Mouse (Mus musculus) embryonic facial prominence, embryonic 15.5 days (tissue): ENCODE data around the gene Pcsk5. TPM values are rescaled to one million over a fixed set of nuclear protein-coding genes. Genes with fewer than 3 reads are reported as not detected.

ENCODE experiments used
- ATAC-seq: fragments of 200-750 bp; cut with Nextera tagmentation; 2 replicates; pipeline ENCODE4 v1.8.0; 2017; ENCODE audit warnings: low read depth, moderate TSS enrichment; ENCODE audit not compliant: insufficient number of reproducible peaks, low FRiP score, low TSS enrichment
- H3K27ac ChIP-seq: fragments of 300-500 bp; sonication (generic); replicated peaks from 2 replicates; pipeline ENCODE4 v1.5.1; 2015; ENCODE audit warnings: mild to moderate bottlenecking, inconsistent platforms
- H3K27me3 ChIP-seq: fragments of 300-500 bp; sonication (generic); 2 replicates; pipeline ENCODE4 v1.6.1; 2015; ENCODE audit warnings: inconsistent platforms
- H3K36me3 ChIP-seq: fragments of 300-500 bp; sonication (generic); 2 replicates; pipeline ENCODE4 v1.6.1; 2015; ENCODE audit warnings: mild to moderate bottlenecking, inconsistent platforms
- H3K4me1 ChIP-seq: fragments of 300-500 bp; sonication (generic); 2 replicates; pipeline ENCODE4 v1.6.1; 2015; ENCODE audit warnings: inconsistent platforms
- H3K4me2 ChIP-seq: fragments of 300-500 bp; sonication (generic); replicated peaks from 2 replicates; pipeline ENCODE4 v1.6.1; 2015; ENCODE audit warnings: mild to moderate bottlenecking, inconsistent platforms
- H3K4me3 ChIP-seq: fragments of 300-500 bp; sonication (generic); replicated peaks from 2 replicates; pipeline ENCODE4 v1.5.1; 2015; ENCODE audit warnings: mild to moderate bottlenecking, inconsistent platforms
- H3K9ac ChIP-seq: fragments of 300-500 bp; sonication (generic); 2 replicates; pipeline ENCODE4 v1.6.1; 2015; ENCODE audit warnings: inconsistent platforms
- H3K9me3 ChIP-seq: fragments of 300-500 bp; sonication (generic); replicated peaks from 2 replicates; pipeline ENCODE4 v1.6.1; 2016; ENCODE audit warnings: inconsistent platforms
- WGBS: fragments of 180-500 bp; shearing (Covaris S2); methylation state at CpG from one replicate; pipeline ENCODE4 v1.1.7; 2015; 5-methylcytosine and 5-hydroxymethylcytosine counted together
- polyA plus RNA-seq: library from polyadenylated mRNA; unstranded; fragments of >200 nt; fragmentation: Nextera tagmentation; extraction: Ambion mirVana; gene quantifications from 2 replicates; pipeline ENCODE4 v1.2.1, GENCODE M21; 2015

Gene Pcsk5
- polyA plus RNA-seq, 1 experiment from 2014 or later = 24.0 TPM

DNA sequence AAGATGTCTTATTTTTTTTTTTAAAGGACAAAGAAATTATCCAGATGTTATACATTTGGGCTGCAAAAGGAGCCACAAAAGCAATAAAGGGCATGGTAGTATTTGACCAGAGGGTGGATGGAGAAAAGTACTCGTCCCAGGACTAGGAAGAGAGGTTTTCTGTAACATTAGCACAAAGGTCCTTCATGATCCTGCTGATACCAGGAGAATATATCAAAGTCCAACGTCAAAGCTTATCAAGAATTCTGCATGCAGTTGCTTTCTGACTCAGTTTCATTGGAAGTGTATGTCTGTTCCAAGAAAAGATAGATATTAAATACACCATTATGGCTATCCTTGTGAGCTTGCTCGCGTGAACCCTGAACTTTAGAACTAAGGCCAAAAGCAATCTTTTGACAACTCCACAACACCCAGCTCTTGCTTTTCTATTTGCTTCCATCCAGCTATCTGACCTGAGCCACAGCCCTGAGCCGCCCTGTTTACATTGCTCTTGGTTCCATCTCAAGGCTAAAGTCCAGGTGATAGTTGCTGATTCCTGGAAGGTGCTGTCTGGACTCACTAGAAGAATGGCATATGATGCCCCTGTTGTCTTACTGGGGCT, 426.9 kb downstream of the Pcsk5 start:
- no peak overlapping the region for H3K4me2 ChIP-seq
- H3K27me3 ChIP-seq = no peaks in the 10 kb centered on the region
- no peak overlapping the region for H3K4me3 ChIP-seq
- H3K4me1 ChIP-seq = no peaks in the 10 kb centered on the region
- H3K9ac ChIP-seq = no peak overlapping the region
- H3K27ac ChIP-seq = no peak overlapping the region
- no peak for ATAC-seq
- no peaks in the 10 kb centered on the region for H3K36me3 ChIP-seq
- H3K9me3 ChIP-seq = no peaks in the 10 kb centered on the region
- 85% methylated on average over 5 of the region's 5 CpGs for WGBS

DNA sequence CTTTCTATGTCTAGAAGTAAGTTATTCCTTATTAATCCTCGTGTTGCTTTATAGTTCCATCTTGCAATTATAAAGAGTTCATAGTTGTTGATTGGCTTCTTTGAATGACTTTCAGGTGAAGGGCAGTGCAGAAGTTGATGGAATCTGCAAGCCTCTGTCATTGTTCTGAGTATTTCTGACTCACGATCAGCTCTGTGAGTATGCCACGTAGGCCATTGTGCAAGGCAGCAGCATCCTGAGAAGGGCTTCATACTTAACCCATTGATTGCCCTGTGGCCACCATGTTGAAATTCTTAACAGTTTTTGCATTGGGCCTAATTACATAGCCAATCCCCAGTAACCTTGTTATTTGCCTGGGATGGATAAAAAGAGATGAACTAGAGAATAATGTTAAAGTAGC, 428.1 kb downstream of the Pcsk5 start:
- no peak overlapping the region for H3K27ac ChIP-seq
- no peaks in the 10 kb centered on the region for H3K36me3 ChIP-seq
- WGBS = 57% methylated on average over 3 of the region's 3 CpGs
- H3K9me3 ChIP-seq = no peaks in the 10 kb centered on the region
- H3K4me2 ChIP-seq = no peak overlapping the region
- H3K27me3 ChIP-seq = no peaks in the 10 kb centered on the region
- no peaks in the 10 kb centered on the region for H3K4me1 ChIP-seq
- no peak for ATAC-seq
- no peak overlapping the region for H3K9ac ChIP-seq
- no peak overlapping the region for H3K4me3 ChIP-seq

DNA sequence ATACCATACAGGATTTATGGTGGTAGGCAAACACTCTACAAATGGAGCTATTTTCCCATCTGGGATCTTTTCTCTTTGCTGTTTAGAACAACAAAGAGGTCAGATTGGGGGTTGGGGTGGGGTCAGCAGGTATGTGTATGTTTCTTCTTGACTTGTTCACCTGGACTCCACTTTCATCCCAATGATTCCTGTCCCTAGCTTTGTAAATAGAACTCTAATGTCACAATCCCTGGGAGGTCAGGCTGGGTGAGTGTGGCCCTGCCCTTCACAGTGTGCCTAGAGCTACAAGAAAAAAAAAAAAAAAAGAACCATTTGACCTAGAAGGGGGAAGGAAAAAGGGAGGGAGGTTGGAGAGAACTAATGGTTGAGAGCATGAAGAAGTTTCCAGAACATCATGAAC, 428.8 kb downstream of the Pcsk5 start:
- no peak for ATAC-seq
- Histone ChIP-seq H3K4me1 (no peaks in the 10 kb centered on the region), H3K9me3 (no peaks in the 10 kb centered on the region), H3K4me2 (no peak overlapping the region), H3K36me3 (no peaks in the 10 kb centered on the region), H3K9ac (no peak overlapping the region), H3K27ac (no peak overlapping the region), H3K4me3 (no peak overlapping the region), H3K27me3 (no peaks in the 10 kb centered on the region)

DNA sequence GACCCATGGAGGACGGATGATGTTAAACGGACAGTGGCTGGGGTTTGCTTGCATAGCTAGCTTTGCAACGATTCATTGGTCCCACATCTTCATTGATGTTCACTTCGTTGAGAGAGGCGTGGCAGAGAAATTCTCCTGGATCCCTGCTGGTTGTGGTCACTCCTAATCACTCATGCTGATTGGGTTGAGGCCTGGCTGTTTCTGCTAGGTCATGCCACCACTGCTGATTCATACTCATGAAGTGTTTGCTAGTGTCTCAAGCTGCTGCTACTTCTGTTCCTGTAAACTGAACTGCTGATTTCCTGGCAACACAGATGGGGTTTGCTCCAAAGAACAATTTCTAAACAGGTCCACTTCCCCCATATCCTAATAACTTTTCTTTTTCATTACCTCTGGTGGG, 430.6 kb downstream of the Pcsk5 start:
- H3K36me3 ChIP-seq = no peaks in the 10 kb centered on the region
- no peak overlapping the region for H3K27ac ChIP-seq
- H3K4me2 ChIP-seq = no peak overlapping the region
- no peaks in the 10 kb centered on the region for H3K27me3 ChIP-seq
- no peaks in the 10 kb centered on the region for H3K9me3 ChIP-seq
- ATAC-seq = no peak
- 90% methylated on average over 5 of the region's 5 CpGs for WGBS
- no peak overlapping the region for H3K9ac ChIP-seq
- no peak overlapping the region for H3K4me3 ChIP-seq
- no peaks in the 10 kb centered on the region for H3K4me1 ChIP-seq

DNA sequence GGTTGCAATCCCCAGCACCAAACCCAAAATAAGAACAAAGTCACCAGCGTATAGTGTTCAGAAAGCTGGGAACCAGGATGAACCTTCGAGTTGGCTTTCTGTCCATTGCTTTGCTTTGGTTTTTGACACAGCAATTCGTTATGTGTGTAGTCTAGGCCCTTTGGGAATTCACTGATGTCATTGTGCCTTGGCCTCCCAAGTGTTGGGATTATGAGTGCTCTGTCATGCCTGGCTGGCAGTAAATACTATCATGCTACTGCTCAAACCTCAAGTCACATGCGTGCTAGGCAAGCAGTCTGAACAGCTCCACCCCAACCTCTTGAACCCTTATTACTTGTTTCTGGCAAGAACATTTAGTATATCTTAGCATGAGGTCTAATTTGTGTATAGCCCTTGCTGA, 434.3 kb downstream of the Pcsk5 start:
- peaks cover 25% of the 10 kb centered on the region for H3K36me3 ChIP-seq
- ATAC-seq = no peak
- H3K4me3 ChIP-seq = no peak overlapping the region
- no peak overlapping the region for H3K27ac ChIP-seq
- no peak overlapping the region for H3K4me2 ChIP-seq
- 88% methylated on average over 4 of the region's 4 CpGs for WGBS
- H3K27me3 ChIP-seq = no peaks in the 10 kb centered on the region
- no peaks in the 10 kb centered on the region for H3K4me1 ChIP-seq
- no peaks in the 10 kb centered on the region for H3K9me3 ChIP-seq
- no peak overlapping the region for H3K9ac ChIP-seq

DNA sequence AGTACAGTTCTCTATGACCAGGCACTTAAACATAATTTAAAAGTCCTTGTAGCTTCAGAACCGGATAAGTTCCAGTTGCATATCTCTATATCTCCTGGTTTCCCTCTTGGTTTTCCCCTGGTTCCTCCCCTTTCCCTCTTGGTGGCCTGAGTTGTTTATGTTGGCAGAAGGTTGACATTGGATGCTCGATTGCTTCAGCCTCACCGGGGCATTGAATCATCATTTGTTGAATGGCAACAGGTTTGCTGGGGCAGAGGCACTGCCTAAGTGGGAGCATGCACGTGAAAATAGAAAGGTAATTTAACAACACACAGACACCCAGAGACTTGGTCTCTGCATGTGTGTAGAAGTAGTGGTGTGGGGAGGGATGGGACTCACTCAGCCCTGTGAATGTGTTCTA, 436.9 kb downstream of the Pcsk5 start:
- Histone ChIP-seq H3K36me3 (peaks cover 27% of the 10 kb centered on the region), H3K4me2 (no peak overlapping the region)

DNA sequence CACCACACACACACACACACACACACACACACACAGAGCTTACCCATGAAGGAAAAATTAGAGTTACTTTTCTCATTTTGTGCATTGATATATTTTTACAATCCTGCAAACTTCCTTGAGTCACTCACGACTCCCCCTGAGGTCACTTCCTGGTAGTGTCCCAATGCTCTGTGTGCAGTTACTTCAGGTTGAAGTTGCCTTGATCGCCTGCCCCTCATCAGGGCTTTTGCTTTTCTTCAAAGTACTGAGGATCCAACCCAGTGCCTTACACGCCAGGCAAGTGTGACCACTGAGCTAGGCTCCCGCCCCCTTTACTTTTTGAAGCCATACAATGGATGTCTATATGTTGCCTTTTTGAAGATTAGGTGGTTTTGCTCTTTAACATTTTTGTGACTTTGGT, 437.5 kb downstream of the Pcsk5 start:
- Histone ChIP-seq H3K4me2 (no peak overlapping the region), H3K36me3 (peaks cover 27% of the 10 kb centered on the region), H3K4me1 (peaks cover 4% of the 10 kb centered on the region; the same call in 1 of the 2 replicates), H3K27ac (no peak overlapping the region), H3K4me3 (no peak overlapping the region), H3K9ac (no peak overlapping the region), H3K9me3 (no peaks in the 10 kb centered on the region), H3K27me3 (no peaks in the 10 kb centered on the region)
- no peak for ATAC-seq
- WGBS = 87% methylated on average over 4 of the region's 4 CpGs

More for the DNA sequence above, 436.9 kb downstream of the Pcsk5 start:
- no peak overlapping the region for H3K4me3 ChIP-seq
- H3K4me1 ChIP-seq = no peaks in the 10 kb centered on the region
- 78% methylated on average over 4 of the region's 4 CpGs for WGBS
- no peaks in the 10 kb centered on the region for H3K9me3 ChIP-seq
- no peaks in the 10 kb centered on the region for H3K27me3 ChIP-seq
- H3K27ac ChIP-seq = no peak overlapping the region
- no peak for ATAC-seq
- H3K9ac ChIP-seq = no peak overlapping the region

DNA sequence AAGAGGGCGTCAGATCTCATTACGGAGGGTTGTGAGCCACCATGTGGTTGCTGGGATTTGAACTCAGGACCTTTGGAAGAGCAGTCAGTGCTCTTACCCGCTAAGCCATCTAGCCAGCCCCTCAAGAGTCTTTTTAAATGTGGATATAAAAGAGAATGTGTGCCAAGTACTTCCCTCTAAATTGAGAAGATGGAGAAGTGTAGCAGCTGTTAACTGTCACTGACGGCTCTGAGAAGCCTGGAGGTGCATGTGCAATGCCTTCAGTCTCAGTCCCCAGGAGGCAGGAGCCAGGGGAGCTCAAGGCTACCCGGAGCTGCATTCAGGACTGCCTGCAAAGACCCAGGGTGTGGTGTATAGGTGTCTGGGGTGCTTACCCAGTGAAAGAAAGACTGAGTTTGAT, 439.5 kb downstream of the Pcsk5 start:
- ATAC-seq = no peak

DNA sequence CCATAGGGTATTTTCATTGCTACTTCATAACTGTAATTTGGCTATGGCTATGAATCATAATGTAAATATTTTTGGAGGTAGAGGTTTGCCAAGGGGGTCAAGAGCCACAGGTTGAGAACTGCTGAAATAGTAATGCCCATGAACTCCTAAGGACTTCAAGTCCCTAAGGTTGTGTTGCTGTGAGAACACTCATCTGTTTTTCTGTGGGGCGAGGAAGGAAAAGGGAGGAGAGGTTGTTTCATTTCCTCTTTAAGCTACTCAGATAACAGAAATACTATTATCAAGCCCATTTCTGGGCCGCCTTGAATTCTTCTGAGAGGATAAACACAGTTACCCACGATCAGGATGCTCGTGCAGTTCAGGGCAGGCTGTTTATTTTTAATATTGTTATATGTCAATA, 440.6 kb downstream of the Pcsk5 start:
- 82% methylated on average over 4 of the region's 4 CpGs for WGBS
- Histone ChIP-seq H3K4me3 (no peak overlapping the region), H3K4me1 (peaks cover 8% of the 10 kb centered on the region; the same call in 1 of the 2 replicates), H3K9ac (no peak overlapping the region), H3K9me3 (no peaks in the 10 kb centered on the region), H3K36me3 (peaks cover 27% of the 10 kb centered on the region), H3K27ac (no peak overlapping the region), H3K27me3 (no peaks in the 10 kb centered on the region), H3K4me2 (no peak overlapping the region)
- ATAC-seq = no peak

More for the DNA sequence above, 439.5 kb downstream of the Pcsk5 start:
- Histone ChIP-seq H3K9ac (no peak overlapping the region), H3K4me2 (no peak overlapping the region), H3K27ac (no peak overlapping the region), H3K36me3 (peaks cover 27% of the 10 kb centered on the region), H3K27me3 (no peaks in the 10 kb centered on the region), H3K9me3 (no peaks in the 10 kb centered on the region), H3K4me1 (peaks cover 8% of the 10 kb centered on the region; the same call in 1 of the 2 replicates), H3K4me3 (no peak overlapping the region)
- 72% methylated on average over 5 of the region's 5 CpGs for WGBS

DNA sequence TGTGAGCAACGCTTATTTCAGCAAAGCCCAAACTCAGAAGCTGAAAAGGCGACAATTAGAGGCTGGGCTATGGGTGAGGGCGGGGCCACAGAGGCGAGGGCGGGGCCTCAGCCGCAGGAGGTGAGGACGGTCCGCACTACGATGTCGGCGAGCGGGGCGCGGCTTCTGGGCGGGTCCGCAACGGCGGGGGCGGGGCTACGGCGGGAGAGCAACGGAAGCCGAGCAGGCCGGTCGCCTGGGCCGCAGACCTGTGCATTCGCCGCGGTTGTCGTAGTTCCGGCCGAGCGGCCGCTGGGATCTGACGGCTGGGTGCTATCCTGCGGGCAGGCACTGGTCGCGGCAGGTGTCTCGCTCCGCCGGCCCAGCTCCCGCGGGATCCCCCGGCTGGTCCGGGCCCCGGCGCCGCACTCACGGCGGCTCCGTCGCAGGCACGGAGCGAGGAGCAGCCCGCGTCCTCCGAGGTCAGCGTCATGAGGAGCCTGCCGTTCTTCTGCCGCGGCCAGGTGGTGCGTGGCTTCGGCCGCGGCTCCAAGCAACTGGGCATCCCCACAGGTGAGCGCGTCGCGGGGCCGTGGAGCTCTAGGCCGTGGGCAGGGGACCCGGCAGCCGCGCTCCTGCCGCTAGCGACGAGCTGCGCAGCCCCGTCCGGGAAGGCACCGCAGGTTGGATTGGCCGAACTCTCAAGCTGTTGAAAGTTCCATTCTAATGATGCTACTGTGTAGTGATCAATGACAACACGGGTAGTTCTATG, 443.4 kb downstream of the Pcsk5 start, which contains the start of gene Rfk:
Gene Rfk, plus strand, starts transcription at position 203 of the 751 bp plus-strand sequence.
- no peaks in the 10 kb centered on the region for H3K9me3 ChIP-seq
- H3K27me3 ChIP-seq = no peaks in the 10 kb centered on the region
- under 1% methylated on average over 82 of the region's 83 CpGs for WGBS
- peaks cover 11% of the 10 kb centered on the region for H3K36me3 ChIP-seq
- H3K4me2 ChIP-seq = peak within 1 kb of the TSS; percentile 64
- H3K4me3 ChIP-seq = peak within 1 kb of the TSS; percentile 91
- peak within 1 kb of the TSS; percentile 80 for H3K27ac ChIP-seq
- ATAC-seq = peak; percentile 96
- H3K9ac ChIP-seq = peak within 1 kb of the TSS; percentile 78
- peaks cover 8% of the 10 kb centered on the region; the same call in 1 of the 2 replicates for H3K4me1 ChIP-seq

DNA sequence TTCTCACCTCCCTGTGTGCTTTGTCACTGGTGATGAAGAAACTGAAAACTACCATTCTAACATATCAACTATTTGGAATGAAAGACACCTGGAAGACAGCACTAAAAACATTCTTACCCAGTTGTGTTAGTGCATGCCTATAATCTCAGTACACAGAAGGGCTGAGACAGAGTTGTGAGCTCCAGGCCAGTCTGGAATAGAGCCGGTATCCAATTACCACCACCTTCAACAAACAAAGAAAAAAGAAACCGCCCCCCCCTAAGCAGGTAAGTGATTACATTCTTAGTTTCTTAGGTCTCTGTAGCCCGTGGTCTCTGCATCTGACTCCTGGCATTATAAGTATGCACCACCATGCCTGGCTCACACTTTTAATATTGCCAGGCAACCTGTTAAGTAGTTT, 444.6 kb downstream of the Pcsk5 start:
- Histone ChIP-seq H3K9ac (no peak overlapping the region), H3K27me3 (no peaks in the 10 kb centered on the region), H3K36me3 (no peaks in the 10 kb centered on the region; the same call in 1 of the 2 replicates), H3K9me3 (no peaks in the 10 kb centered on the region), H3K27ac (no peak overlapping the region), H3K4me2 (peak overlapping the region; percentile 64), H3K4me1 (peaks cover 8% of the 10 kb centered on the region; the same call in 1 of the 2 replicates), H3K4me3 (no peak overlapping the region)
- WGBS = 7% methylated on average over 3 of the region's 3 CpGs
- ATAC-seq = no peak
